Mouse (Mus musculus): ENCODE data around the gene Efhc1.

The Efhc1 gene

DNA sequence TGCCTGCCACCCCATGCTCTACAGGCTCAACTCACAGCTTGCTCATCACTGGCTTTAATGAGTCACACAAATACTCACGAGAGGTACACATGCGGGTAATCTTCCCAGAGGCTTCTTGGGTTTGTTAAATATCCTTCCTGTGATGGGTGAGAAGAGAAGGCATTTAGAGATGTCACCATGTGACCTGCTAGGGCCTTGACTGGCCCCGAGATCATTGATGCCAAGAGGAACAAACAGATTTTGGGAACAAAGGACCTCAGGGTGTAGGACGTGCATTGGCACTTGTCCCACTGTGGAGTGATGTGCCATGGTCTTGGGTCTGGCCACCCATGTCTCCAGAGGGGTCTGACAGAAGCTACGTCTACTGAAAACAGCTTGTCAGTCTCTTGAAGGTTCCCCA is 55.3 kb downstream of the Efhc1 start:
- no peak for DNase-seq (ENCODE audit: low spot score in 2 of 2)

GRCm38 (mm10) chr1:21007941-21008701 is 56.7 kb downstream of the Efhc1 start:
- no peak for DNase-seq (ENCODE audit: low spot score in 2 of 2)

- DNase-seq (ENCODE audit: low spot score in 2 of 2) = no peak
These were observed 57.5 kb downstream of the Efhc1 start for GRCm38 (mm10) chr1:21008891-21009290.

- no peak for DNase-seq (ENCODE audit: low spot score in 2 of 2)
These were observed 58.9 kb downstream of the Efhc1 start for GRCm38 (mm10) chr1:21010282-21010800.

DNA sequence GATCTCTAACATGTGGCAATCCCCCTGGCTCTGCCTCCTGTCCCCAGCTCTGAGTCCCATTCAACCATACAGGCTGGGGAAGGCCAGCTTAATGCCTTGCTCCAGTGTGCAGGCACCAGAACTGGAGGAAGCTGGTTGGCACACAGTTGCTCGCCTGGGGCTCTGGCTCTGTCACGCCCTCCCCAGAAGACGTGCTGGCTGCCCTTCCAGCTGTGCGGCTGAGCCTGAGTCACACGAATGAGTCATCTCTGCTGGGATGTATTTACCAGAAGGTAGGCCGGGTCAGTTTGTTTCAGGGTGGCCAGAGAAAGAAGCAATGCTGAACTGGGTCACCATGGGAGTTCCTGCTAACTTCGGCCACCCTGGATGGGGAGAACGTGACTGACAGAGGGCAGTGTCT is 63.0 kb downstream of the Efhc1 start:
- no peak for DNase-seq (ENCODE audit: low spot score in 2 of 2)

DNA sequence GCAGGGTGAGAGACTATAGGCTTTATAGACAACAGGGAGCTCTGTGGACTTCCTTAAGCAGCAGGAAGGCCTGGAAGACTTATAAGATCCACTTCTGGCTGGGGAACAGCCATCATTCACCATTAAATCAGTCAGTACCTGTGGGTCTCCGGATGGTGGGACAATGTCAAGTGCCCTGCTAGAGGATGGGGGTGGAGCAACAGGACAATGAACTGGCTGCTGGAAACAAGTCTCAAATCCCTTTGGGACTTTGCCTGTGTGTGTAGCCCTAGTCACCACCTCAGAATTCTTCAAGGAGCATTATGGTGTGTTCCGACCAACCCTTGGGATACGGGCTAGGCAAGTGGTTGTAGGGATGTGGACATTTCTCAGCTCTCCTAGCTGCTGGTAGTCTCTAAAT is 71.7 kb downstream of the Efhc1 start:
- DNase-seq (ENCODE audit: low spot score in 2 of 2) = no peak

GRCm38 (mm10) chr1:21025203-21025602 is 73.8 kb downstream of the Efhc1 start:
- DNase-seq (ENCODE audit: low spot score in 2 of 2) = no peak

- no peak for DNase-seq (ENCODE audit: low spot score in 2 of 2)
These were observed 75.1 kb downstream of the Efhc1 start for GRCm38 (mm10) chr1:21026534-21026933.

- DNase-seq (ENCODE audit: low spot score in 2 of 2) = no peak
These were observed 77.6 kb downstream of the Efhc1 start for GRCm38 (mm10) chr1:21029000-21029399.

- DNase-seq (ENCODE audit: low spot score in 2 of 2) = no peak
These were observed 80.2 kb downstream of the Efhc1 start for GRCm38 (mm10) chr1:21031650-21032049.

GRCm38 (mm10) chr1:21033065-21033791 is 81.8 kb downstream of the Efhc1 start:
- DNase-seq (ENCODE audit: low spot score in 2 of 2) = no peak

GRCm38 (mm10) chr1:21033792-21034119 is 82.3 kb downstream of the Efhc1 start:
- DNase-seq (ENCODE audit: low spot score in 2 of 2) = no peak

GRCm38 (mm10) chr1:21035878-21036277 is 84.5 kb downstream of the Efhc1 start:
- DNase-seq (ENCODE audit: low spot score in 2 of 2) = no peak

DNA sequence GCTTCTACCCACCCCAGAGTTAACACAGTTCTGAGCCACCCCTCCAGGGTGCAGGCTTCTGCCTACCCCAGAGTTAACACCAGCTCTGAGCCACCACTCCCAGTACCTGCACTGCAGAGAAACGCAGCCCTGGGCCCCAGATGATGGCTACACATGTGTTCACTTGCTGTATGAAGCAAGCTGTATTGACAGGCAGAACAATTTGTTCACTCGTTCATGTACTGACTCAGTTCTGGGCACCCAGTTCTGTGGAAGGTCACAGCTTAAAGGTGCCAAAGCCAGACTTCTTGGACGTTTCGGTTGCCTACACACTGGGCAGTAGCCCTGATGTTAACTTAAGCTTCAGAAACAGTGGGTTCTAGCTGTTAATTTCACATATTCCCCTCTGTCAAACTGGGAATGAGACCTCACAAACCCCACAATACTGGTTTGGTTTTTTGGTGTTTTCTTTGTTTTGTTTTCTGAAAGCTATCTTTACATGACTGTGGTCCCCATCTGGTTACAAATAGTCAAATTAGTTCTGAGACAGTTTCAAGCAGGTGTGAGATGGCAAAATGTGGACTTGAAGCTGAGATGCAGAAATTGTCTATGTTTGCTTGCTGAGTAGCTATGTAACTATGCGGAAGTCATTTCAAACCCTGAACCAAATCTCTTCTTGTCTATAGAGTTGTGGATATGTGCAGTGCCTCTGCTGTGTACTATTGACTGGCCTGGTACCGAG is 86.6 kb downstream of the Efhc1 start:
- DNase-seq (ENCODE audit: low spot score in 2 of 2) = no peak

GRCm38 (mm10) chr1:21039564-21039963 is 88.1 kb downstream of the Efhc1 start:
- DNase-seq (ENCODE audit: low spot score in 2 of 2) = no peak

DNA sequence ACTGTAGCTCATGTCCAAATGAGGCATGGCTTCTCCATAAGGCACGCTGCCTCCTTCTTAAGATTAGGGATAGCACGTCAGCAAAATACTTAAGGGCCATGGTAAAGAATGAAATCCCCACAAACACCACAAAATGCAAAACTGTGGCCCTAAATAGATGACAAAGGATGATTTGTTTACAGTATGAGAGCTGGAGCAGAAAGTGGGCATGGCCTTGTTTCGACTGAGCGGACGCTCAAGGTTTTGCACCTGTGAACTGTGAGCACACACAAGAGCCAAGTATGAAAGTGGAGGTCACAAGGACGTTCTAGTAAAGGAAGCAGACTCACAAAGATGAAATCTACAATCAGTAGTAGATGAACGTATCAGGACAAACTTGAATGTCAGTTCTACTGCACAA is 88.7 kb downstream of the Efhc1 start:
- no peak for DNase-seq (ENCODE audit: low spot score in 2 of 2)
